Mouse (Mus musculus) adrenal gland, adult 8-10 months (tissue): ENCODE measurements at regions not wholly inside any gene's neighbourhood (a gene's known extent, or its start where the extent isn't known, plus 50 kb on each side); places are given as distances from the start of the nearest gene placed in this dataset.
"Not testable (repeated sequence)": the region's sequence is repeated elsewhere in the genome, so short reads cannot be mapped to it uniquely, and the experiment has no call there.

Experiments used
- DNase-seq: peaks from one replicate; pipeline ENCODE4 v3.0.0; 2022

- DNase-seq, result no peak
Observed at GRCm38 (mm10) chr6:89059431-89059975, 157.5 kb downstream of the Tpra1 start.

- DNase-seq, result no peak
Observed at GRCm38 (mm10) chr6:89064977-89065580, 163.0 kb downstream of the Tpra1 start.

GRCm38 (mm10) chr6:89066588-89066987 lies 164.5 kb downstream of the Tpra1 start:
- no peak for DNase-seq

GRCm38 (mm10) chr6:89068286-89068685 lies 166.2 kb downstream of the Tpra1 start:
- DNase-seq, result no peak

GRCm38 (mm10) chr6:89069108-89069507 lies 167.1 kb downstream of the Tpra1 start:
- DNase-seq, result no peak

- DNase-seq, result peak; percentile 58
Observed at GRCm38 (mm10) chr6:89070011-89070410, 168.0 kb downstream of the Tpra1 start.

GRCm38 (mm10) chr6:89071766-89072165 lies 169.7 kb downstream of the Tpra1 start:
- no peak for DNase-seq

- DNase-seq, result no peak
Observed at GRCm38 (mm10) chr6:89072569-89072968, 170.5 kb downstream of the Tpra1 start.

- no peak for DNase-seq
Observed at GRCm38 (mm10) chr6:89081624-89082300, 179.7 kb downstream of the Tpra1 start.

GRCm38 (mm10) chr6:89084437-89084836 lies 182.4 kb downstream of the Tpra1 start:
- DNase-seq, result no peak

GRCm38 (mm10) chr6:89085151-89085550 lies 183.1 kb downstream of the Tpra1 start:
- DNase-seq, result no peak

GRCm38 (mm10) chr6:89087620-89088019 lies 185.6 kb downstream of the Tpra1 start:
- DNase-seq, result peak; percentile 6

GRCm38 (mm10) chr6:89090096-89090495 lies 188.0 kb downstream of the Tpra1 start:
- no peak for DNase-seq

- DNase-seq, result no peak
Observed at GRCm38 (mm10) chr6:89095911-89096310, 193.9 kb downstream of the Tpra1 start.

GRCm38 (mm10) chr6:89097531-89097930 lies 195.5 kb downstream of the Tpra1 start:
- DNase-seq, result peak; percentile 18

- DNase-seq, result peak; percentile 78
Observed at GRCm38 (mm10) chr6:89119241-89119640, 217.2 kb downstream of the Tpra1 start.

GRCm38 (mm10) chr6:89121023-89121745 lies 219.1 kb downstream of the Tpra1 start:
- no peak for DNase-seq

- DNase-seq, result peak; percentile 37
Observed at GRCm38 (mm10) chr6:89121746-89122070, 219.7 kb downstream of the Tpra1 start.

- no peak for DNase-seq
Observed at GRCm38 (mm10) chr6:89125916-89126315, 223.9 kb downstream of the Tpra1 start.

GRCm38 (mm10) chr6:89128141-89128540 lies 226.1 kb downstream of the Tpra1 start:
- DNase-seq, result not testable (repeated sequence)

- DNase-seq, result no peak
Observed at GRCm38 (mm10) chr6:89140469-89140868, 222.0 kb downstream of the Plxna1 start.

GRCm38 (mm10) chr6:89153027-89153662 lies 209.3 kb downstream of the Plxna1 start:
- DNase-seq, result no peak

GRCm38 (mm10) chr6:89157501-89157900 lies 204.9 kb downstream of the Plxna1 start:
- DNase-seq, result peak; percentile 66
